Mouse (Mus musculus): ENCODE results near the gene Msh3.

Msh3 gene

DNA sequence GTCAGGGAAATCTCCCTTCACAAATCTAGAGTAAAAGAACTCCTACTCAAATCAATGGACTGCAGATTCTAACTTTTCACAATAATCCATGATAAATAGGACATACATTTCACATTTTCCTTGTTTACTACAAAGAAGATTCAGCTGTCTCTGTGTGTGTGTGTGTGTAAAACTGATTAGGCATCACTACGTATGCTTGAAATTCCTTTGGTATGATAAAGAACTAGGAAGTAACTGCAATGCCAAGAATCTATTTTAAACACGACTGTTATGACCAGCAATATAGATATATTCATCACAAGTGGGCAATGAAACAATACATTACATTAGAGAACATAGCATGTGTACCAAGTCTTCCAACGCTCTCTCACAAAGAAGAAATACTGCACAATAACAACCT, 99.3 kb downstream of the Msh3 start:
- no peaks in the 10 kb centered on the region for H3K27me3 ChIP-seq (ENCODE audit: insufficient read depth, low read length)
- H3K9me3 ChIP-seq (ENCODE audit: low read length) = no peaks in the 10 kb centered on the region
- H3K4me1 ChIP-seq (replicated peaks; ENCODE audit: low read depth, low read length) = no peaks in the 10 kb centered on the region
- H3K36me3 ChIP-seq (ENCODE audit: insufficient read depth, low read length) = peaks cover 46% of the 10 kb centered on the region
- TF ChIP-seq NANOG (IDR thresholded peaks at IDR 0.05; ENCODE audit: borderline replicate concordance, low read length) (no peak), CTCF (conservative IDR thresholded peaks at IDR 0.05; ENCODE audit: low read length) (no peak), POU5F1 (IDR thresholded peaks at IDR 0.05; ENCODE audit: borderline replicate concordance, low read length) (no peak)
- H3K4me3 ChIP-seq (replicated peaks; ENCODE audit: low read length) = no peak overlapping the region

DNA sequence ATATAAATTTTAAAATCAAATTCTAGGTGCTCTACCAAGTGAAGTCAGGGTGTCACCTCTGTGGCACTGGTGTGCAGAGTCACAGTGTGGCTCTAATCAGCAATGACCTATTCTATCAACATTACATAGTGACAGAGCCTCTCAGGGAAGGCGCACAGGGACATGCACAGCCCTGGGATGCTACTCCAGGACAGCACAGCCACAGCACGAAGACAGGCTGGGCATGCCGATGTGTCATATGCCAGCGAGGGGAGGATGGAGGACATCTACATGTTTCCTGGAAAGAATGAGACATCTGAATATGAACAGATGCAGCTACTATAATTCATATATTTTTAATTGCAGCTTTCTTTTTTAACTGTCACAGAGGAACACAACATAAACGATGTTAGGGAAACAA, 101.0 kb downstream of the Msh3 start:
- no peak overlapping the region for H3K4me3 ChIP-seq (replicated peaks; ENCODE audit: low read length)

DNA sequence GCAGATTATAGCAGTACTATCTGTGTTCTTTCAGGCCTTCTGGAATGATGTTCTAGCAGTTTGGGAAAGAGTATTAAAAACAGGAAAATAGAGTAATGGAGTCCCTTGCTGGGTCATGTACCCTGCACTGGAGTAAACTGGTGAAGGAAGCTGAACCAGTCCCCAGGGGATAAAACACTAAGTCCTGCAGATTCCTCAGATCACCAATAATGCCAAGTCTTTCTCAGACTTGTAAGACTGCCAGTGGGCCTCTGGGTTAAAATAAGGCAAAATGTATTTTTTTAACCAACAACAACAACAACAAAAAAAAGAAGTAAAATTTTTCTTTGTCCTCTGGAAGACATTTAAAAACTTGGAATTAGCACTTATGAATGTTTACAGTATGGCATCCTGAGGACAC, 102.5 kb downstream of the Msh3 start:
- Histone ChIP-seq H3K27me3 (ENCODE audit: insufficient read depth, low read length) (no peaks in the 10 kb centered on the region), H3K36me3 (ENCODE audit: insufficient read depth, low read length) (peaks cover 54% of the 10 kb centered on the region), H3K4me1 (replicated peaks; ENCODE audit: low read depth, low read length) (no peaks in the 10 kb centered on the region), H3K9me3 (ENCODE audit: low read length) (no peaks in the 10 kb centered on the region), H3K4me3 (replicated peaks; ENCODE audit: low read length) (no peak overlapping the region)
- TF ChIP-seq POU5F1 (IDR thresholded peaks at IDR 0.05; ENCODE audit: borderline replicate concordance, low read length) = no peak
- no peak for TF ChIP-seq CTCF (conservative IDR thresholded peaks at IDR 0.05; ENCODE audit: low read length)
- TF ChIP-seq NANOG (IDR thresholded peaks at IDR 0.05; ENCODE audit: borderline replicate concordance, low read length) = no peak

More for the DNA sequence above, 101.0 kb downstream of the Msh3 start:
- Histone ChIP-seq H3K9me3 (ENCODE audit: low read length) (no peaks in the 10 kb centered on the region), H3K4me1 (replicated peaks; ENCODE audit: low read depth, low read length) (no peaks in the 10 kb centered on the region), H3K36me3 (ENCODE audit: insufficient read depth, low read length) (peaks cover 47% of the 10 kb centered on the region), H3K27me3 (ENCODE audit: insufficient read depth, low read length) (no peaks in the 10 kb centered on the region)
- TF ChIP-seq POU5F1 (IDR thresholded peaks at IDR 0.05; ENCODE audit: borderline replicate concordance, low read length) (no peak), CTCF (conservative IDR thresholded peaks at IDR 0.05; ENCODE audit: low read length) (no peak), NANOG (IDR thresholded peaks at IDR 0.05; ENCODE audit: borderline replicate concordance, low read length) (no peak)

DNA sequence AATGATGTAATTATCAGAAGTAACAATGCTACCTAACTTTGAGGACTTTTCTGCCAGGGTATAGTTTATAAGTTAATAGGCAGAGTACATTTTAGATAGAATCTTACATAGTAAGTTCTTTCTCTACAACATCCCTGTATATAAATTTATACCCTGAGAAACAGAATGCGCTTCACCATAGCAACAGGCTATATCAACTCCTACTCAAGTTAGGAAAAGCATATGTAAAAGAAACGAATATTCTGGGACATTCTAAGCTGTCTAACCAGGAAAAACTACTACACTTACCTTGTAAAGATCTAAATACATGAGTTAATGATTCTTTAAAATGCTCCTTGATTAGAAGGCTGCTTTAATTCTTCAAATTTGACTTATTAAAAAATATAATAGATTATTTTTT, 107.2 kb downstream of the Msh3 start:
- Histone ChIP-seq H3K27me3 (ENCODE audit: insufficient read depth, low read length) (no peaks in the 10 kb centered on the region), H3K4me1 (replicated peaks; ENCODE audit: low read depth, low read length) (no peaks in the 10 kb centered on the region), H3K4me3 (replicated peaks; ENCODE audit: low read length) (no peak overlapping the region), H3K9me3 (ENCODE audit: low read length) (no peaks in the 10 kb centered on the region), H3K36me3 (ENCODE audit: insufficient read depth, low read length) (peaks cover 33% of the 10 kb centered on the region)
- no peak for TF ChIP-seq CTCF (conservative IDR thresholded peaks at IDR 0.05; ENCODE audit: low read length)
- TF ChIP-seq NANOG (IDR thresholded peaks at IDR 0.05; ENCODE audit: borderline replicate concordance, low read length) = no peak
- no peak for TF ChIP-seq POU5F1 (IDR thresholded peaks at IDR 0.05; ENCODE audit: borderline replicate concordance, low read length)

DNA sequence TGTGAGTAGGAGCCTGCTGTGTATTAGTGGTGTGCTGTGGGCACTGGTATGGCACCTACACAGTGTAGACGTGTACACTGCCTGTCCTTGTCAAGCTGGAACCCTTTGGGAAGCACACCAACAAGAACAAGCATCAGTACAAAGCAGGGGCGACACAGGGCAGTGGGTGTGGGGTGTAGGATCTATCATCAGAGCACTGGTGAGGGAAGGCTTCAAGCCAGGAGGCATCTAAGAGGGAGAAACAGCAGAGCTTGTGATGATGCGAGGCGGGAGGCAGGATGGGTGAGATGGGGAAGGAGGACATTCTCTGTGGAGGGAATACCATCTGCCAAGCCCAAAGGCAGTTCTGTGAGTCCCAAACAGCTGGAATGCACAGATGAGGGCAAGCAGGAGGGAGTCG, 107.8 kb downstream of the Msh3 start:
- H3K9me3 ChIP-seq (ENCODE audit: low read length) = no peaks in the 10 kb centered on the region
- H3K27me3 ChIP-seq (ENCODE audit: insufficient read depth, low read length) = no peaks in the 10 kb centered on the region
- TF ChIP-seq POU5F1 (IDR thresholded peaks at IDR 0.05; ENCODE audit: borderline replicate concordance, low read length) (no peak), CTCF (conservative IDR thresholded peaks at IDR 0.05; ENCODE audit: low read length) (no peak), NANOG (IDR thresholded peaks at IDR 0.05; ENCODE audit: borderline replicate concordance, low read length) (no peak)
- H3K36me3 ChIP-seq (ENCODE audit: insufficient read depth, low read length) = peaks cover 33% of the 10 kb centered on the region
- H3K4me3 ChIP-seq (replicated peaks; ENCODE audit: low read length) = no peak overlapping the region
- no peaks in the 10 kb centered on the region for H3K4me1 ChIP-seq (replicated peaks; ENCODE audit: low read depth, low read length)

DNA sequence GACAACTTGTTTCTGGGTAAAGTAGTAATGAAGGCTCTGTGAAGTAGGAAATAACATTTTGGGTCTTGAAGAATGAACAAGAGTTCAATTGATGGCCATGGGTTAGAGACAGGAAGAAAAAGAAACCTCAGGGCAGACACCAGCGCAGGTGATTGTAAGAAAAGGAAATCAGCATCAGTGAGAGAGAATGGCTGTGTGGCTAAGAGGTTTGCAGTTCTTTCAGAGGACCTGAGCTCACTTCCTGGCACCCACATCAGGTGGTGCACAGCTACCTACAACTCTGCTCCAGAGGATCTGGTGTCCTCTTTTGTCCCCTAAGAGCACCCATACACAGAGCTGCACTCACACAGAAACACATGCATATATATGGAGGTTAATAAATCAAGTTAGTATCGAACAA, 110.1 kb downstream of the Msh3 start:
- Histone ChIP-seq H3K4me3 (replicated peaks; ENCODE audit: low read length) (no peak overlapping the region), H3K4me1 (replicated peaks; ENCODE audit: low read depth, low read length) (no peaks in the 10 kb centered on the region), H3K9me3 (ENCODE audit: low read length) (no peaks in the 10 kb centered on the region), H3K27me3 (ENCODE audit: insufficient read depth, low read length) (no peaks in the 10 kb centered on the region), H3K36me3 (ENCODE audit: insufficient read depth, low read length) (peaks cover 32% of the 10 kb centered on the region)
- no peak for TF ChIP-seq POU5F1 (IDR thresholded peaks at IDR 0.05; ENCODE audit: borderline replicate concordance, low read length)
- TF ChIP-seq NANOG (IDR thresholded peaks at IDR 0.05; ENCODE audit: borderline replicate concordance, low read length) = no peak
- no peak for TF ChIP-seq CTCF (conservative IDR thresholded peaks at IDR 0.05; ENCODE audit: low read length)

DNA sequence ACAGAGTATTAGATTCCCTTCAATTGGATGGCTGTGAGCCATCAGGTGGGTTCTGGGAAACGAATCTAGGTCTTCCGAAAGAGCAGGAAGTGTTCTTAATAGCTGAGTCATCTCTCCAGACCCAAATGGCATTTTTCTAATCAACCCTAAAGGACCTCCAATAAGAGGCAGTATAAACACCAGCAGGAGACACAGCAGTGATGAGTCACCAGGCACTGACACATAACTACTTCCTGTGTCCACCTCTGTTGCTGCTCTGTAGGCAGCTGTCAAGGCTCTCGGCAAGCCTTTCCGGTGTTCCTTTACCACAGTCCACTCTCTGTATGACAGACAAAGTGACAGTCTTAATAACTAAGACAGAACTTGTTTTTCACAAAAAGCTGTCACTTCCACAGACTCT, 113.4 kb downstream of the Msh3 start:
- Histone ChIP-seq H3K4me1 (replicated peaks; ENCODE audit: low read depth, low read length) (no peaks in the 10 kb centered on the region), H3K9me3 (ENCODE audit: low read length) (no peaks in the 10 kb centered on the region), H3K36me3 (ENCODE audit: insufficient read depth, low read length) (peaks cover 23% of the 10 kb centered on the region), H3K27me3 (ENCODE audit: insufficient read depth, low read length) (no peaks in the 10 kb centered on the region), H3K4me3 (replicated peaks; ENCODE audit: low read length) (no peak overlapping the region)
- TF ChIP-seq NANOG (IDR thresholded peaks at IDR 0.05; ENCODE audit: borderline replicate concordance, low read length) = no peak
- TF ChIP-seq POU5F1 (IDR thresholded peaks at IDR 0.05; ENCODE audit: borderline replicate concordance, low read length) = no peak
- no peak for TF ChIP-seq CTCF (conservative IDR thresholded peaks at IDR 0.05; ENCODE audit: low read length)

DNA sequence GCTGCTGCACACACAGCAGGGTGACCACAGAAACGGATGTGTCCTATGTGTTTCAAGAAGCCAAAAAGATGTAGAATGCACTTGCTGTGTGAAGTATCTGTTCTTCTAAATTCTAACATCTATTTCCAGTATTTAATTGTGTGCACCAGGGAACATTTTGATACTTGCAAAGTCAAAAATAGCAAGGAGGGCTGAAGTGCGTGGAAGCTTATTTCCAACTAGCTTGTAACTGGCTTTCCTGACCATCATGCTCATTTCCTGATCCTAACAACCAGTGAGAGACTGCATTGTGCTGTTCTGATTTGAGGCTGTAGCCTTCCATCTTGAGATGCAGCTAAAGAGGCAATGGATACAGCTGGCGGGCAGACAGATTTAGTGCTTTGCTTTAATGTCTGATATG, 116.9 kb downstream of the Msh3 start:
- TF ChIP-seq CTCF (conservative IDR thresholded peaks at IDR 0.05; ENCODE audit: low read length) (no peak), NANOG (IDR thresholded peaks at IDR 0.05; ENCODE audit: borderline replicate concordance, low read length) (no peak), POU5F1 (IDR thresholded peaks at IDR 0.05; ENCODE audit: borderline replicate concordance, low read length) (no peak)
- H3K4me3 ChIP-seq (replicated peaks; ENCODE audit: low read length) = no peak overlapping the region

DNA sequence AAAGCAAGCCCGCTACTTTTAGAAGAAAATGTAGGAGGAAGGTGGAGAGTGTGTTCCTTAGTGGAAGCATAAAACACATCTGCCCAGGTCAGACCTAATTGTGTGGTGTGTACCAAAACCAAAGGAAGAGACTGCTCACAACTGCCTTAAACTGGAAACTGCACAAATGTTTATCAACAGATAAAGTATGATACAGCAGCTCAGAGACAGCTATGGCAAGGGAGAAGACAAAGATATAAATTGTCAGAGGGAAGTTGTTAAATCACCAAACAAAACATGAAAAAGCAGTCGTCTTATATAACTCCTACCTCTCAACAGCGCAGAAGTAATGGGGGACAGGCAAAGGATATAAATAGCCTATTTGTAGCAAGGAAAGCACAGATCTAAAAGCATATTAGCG, 117.8 kb downstream of the Msh3 start:
- H3K27me3 ChIP-seq (ENCODE audit: insufficient read depth, low read length) = no peaks in the 10 kb centered on the region
- no peaks in the 10 kb centered on the region for H3K4me1 ChIP-seq (replicated peaks; ENCODE audit: low read depth, low read length)
- H3K9me3 ChIP-seq (ENCODE audit: low read length) = no peaks in the 10 kb centered on the region
- peaks cover 44% of the 10 kb centered on the region for H3K36me3 ChIP-seq (ENCODE audit: insufficient read depth, low read length)
- no peak for TF ChIP-seq NANOG (IDR thresholded peaks at IDR 0.05; ENCODE audit: borderline replicate concordance, low read length)
- TF ChIP-seq CTCF (conservative IDR thresholded peaks at IDR 0.05; ENCODE audit: low read length) = no peak
- TF ChIP-seq POU5F1 (IDR thresholded peaks at IDR 0.05; ENCODE audit: borderline replicate concordance, low read length) = no peak
- no peak overlapping the region for H3K4me3 ChIP-seq (replicated peaks; ENCODE audit: low read length)

More for the DNA sequence above, 116.9 kb downstream of the Msh3 start:
- Histone ChIP-seq H3K9me3 (ENCODE audit: low read length) (no peaks in the 10 kb centered on the region), H3K27me3 (ENCODE audit: insufficient read depth, low read length) (no peaks in the 10 kb centered on the region), H3K4me1 (replicated peaks; ENCODE audit: low read depth, low read length) (no peaks in the 10 kb centered on the region), H3K36me3 (ENCODE audit: insufficient read depth, low read length) (peaks cover 48% of the 10 kb centered on the region)
